ENCODE assay signal across 23 mouse cellular contexts in genomic region chr10:87839454-87839853, GRCm38 (mm10). TPM values are rescaled to one million over a fixed set of nuclear protein-coding genes. Genes with fewer than 3 reads are reported as not detected.
A peak's percentile ranks its signal among the peaks of the same experiment; 100 is the strongest.
DNase-seq lines count a peak whose midpoint lies in the region; ATAC-seq lines count a peak whose summit lies in the region.
"Had no signal": no experiment of that assay in that cellular context is flagged by ENCODE, and none has a peak within 500 bp of the region (broad histone marks: within the 10 kb centered on the region; RNA-seq: fewer than 3 reads in every experiment).

No protein-coding gene starts in this region.

- peak; percentile 47 for ATAC-seq in granulocyte monocyte progenitor cell, adult 5-6 weeks (replicated peaks; ENCODE audit: poor library complexity, severe bottlenecking)
- peak; percentile 45; the same call in 1 of the 2 replicates for ATAC-seq in megakaryocyte, adult 5-6 weeks (ENCODE audit: poor library complexity, severe bottlenecking)
- 0 out of 2 replicates have a peak, but pooled peaks have one; percentile 16 for ATAC-seq in neutrophil, adult 5-6 weeks (ENCODE audit: extremely low read depth, insufficient number of reproducible peaks, low FRiP score, poor library complexity, severe bottlenecking)
- ATAC-seq: activated CD4-positive, CD25-positive, alpha-beta regulatory T cell, adult 4 months; CD4-positive, CD25-positive, alpha-beta regulatory T cell, adult 4 months; forebrain, embryonic 13.5 days; forebrain, embryonic 15.5 days; forebrain, postnatal 0 days; Patski had no signal

- peak; percentile 71 for DNase-seq in heart, adult 11 months
- no peak for DNase-seq in heart, adult 8-10 months (ENCODE audit: low spot score)
- DNase-seq in urinary bladder, postnatal 14 days (ENCODE audit: low spot score) = no peak
- no peak for DNase-seq in retina, embryonic 14.5 days (ENCODE audit: low spot score)
- no peak for DNase-seq in cerebellum, postnatal 25 days
- DNase-seq: adrenal gland, adult 8-10 months; adrenal gland, postnatal 14 days; B cell, adult 2 months; cerebellum, adult 11-12 months; cerebellum, adult 2 months; cerebellum, adult 9-10 months; cerebellum, postnatal 10 days; cerebellum, postnatal 36 days; forebrain, postnatal 0 days had no signal

RNA-seq across cellular contexts. Expression of gene Igf1, which starts 18.6 kb away (rescaled TPM):
- 1 to 10 TPM; 7.6 to 9.7 (median 8.2) TPM for total RNA-seq in heart, adult 8-10 months (2022)
- not detected in 2 replicates for total RNA-seq in granulocyte monocyte progenitor cell, adult 5-6 weeks (2014; fragmentation: Nextera tagmentation)
- 0.04 TPM in 1 of 2 replicates, not detected in the other for total RNA-seq in granulocyte monocyte progenitor cell, adult 5-6 weeks (2017)
- total RNA-seq in megakaryocyte, adult 5-6 weeks (2015) = 0.13 and 2.6 TPM in 2 replicates
- 0.16 and 0.48 TPM in 2 replicates for total RNA-seq in megakaryocyte, adult 5-6 weeks (2017)
- total RNA-seq in neutrophil, adult 5-6 weeks (2017) = 0.23 TPM in 1 of 2 replicates, not detected in the other
- total RNA-seq: CH12.LX had no signal
